Mouse (Mus musculus) stomach, postnatal 0 days (tissue): ENCODE results near the gene Ilf2.

Experiments used
- CTCF ChIP-seq: IDR thresholded peaks from 2 replicates; pipeline ENCODE4 v1.5.1; 2016; ENCODE audit warnings: antibody characterized with exemption, low read depth, mild to moderate bottlenecking, moderate library complexity
- EP300 ChIP-seq: optimal IDR thresholded peaks from 2 replicates; pipeline ENCODE3; 2016; ENCODE audit warnings: antibody characterized with exemption

DNA sequence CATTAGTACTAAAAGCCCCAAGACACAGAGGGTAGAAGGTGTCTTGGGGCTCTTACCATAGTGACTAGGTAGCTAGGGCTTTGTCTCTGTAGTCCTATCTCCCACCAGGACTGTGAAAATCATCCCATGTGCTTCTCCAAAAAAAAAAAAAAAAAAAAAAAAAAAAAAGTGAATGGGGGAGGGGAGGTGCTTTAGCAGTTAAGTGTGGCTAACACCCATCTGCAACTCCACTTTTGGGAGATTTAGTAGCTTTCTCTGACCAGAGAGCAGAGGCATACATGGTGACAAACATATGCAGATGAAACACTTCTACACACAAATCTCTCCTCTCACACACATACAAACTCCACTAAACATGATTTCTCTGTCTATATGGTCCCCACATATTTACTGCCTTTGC is 21.7 kb downstream of the Ilf2 start:
- TF ChIP-seq CTCF (no peak), EP300 (no peak)
